Mouse (Mus musculus): ENCODE data around the gene Elfn1. TPM values are rescaled to one million over a fixed set of nuclear protein-coding genes. Genes with fewer than 3 reads are reported as not detected.

Gene Elfn1
- total and polyA plus RNA-seq, 2 experiments, result 0.13 TPM; not detected in 1

GRCm38 (mm10) chr5:139894025-139894508 is 13.7 kb upstream of the Elfn1 start:
- DNase-seq (ENCODE audit: extremely low read depth, low read depth, low spot score), result no peak
- 67% methylated on average over 12 of the region's 12 CpGs for WGBS
- H3K79me2 ChIP-seq (ENCODE audit: control insufficient read depth, insufficient read depth, low read length), result no peaks in the 10 kb centered on the region
- TF ChIP-seq CTCF (IDR thresholded peaks at IDR 0.05; ENCODE audit: low read depth, low read length) (no peak), POLR2A (IDR thresholded peaks at IDR 0.05; ENCODE audit: extremely low read depth, insufficient read depth, low read length) (no peak)
- no peaks in the 10 kb centered on the region for H3K4me1 ChIP-seq (ENCODE audit: control insufficient read depth, insufficient read depth, low read length)
- no peak overlapping the region for H3K27ac ChIP-seq (replicated peaks; ENCODE audit: insufficient read depth, low read depth, low read length)
- H3K4me3 ChIP-seq (ENCODE audit: insufficient read depth, low read depth, low read length), result no peak overlapping the region
- no peak overlapping the region for H3K9ac ChIP-seq (ENCODE audit: low read depth, low read length)
- H3K36me3 ChIP-seq (ENCODE audit: control insufficient read depth, insufficient read depth, low read length), result no peaks in the 10 kb centered on the region
- H3K27me3 ChIP-seq (ENCODE audit: control insufficient read depth, insufficient read depth, low read length), result no peaks in the 10 kb centered on the region

DNA sequence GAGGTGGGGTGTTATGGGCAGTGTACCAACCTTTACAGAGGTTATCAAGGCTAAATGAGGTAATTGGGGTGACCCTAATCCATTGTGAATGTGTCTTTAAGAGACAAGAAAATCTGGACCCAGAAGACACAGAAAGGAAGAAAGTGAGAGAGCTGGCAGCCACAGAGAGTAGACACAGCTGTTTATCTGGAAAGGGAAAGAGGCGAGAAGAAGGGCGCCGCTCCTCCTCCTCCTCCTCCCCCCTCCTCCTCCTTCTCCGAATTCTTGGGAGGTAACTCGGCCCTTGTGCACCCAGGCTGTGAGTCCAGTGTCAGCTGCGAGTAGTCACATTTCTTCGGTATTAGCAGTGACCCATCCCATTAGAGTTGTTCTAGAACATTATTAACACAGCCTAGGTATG is 8.7 kb upstream of the Elfn1 start:
- no peak for DNase-seq (ENCODE audit: extremely low read depth, low read depth, low spot score)
- no peaks in the 10 kb centered on the region for H3K36me3 ChIP-seq (ENCODE audit: control insufficient read depth, insufficient read depth, low read length)
- no peak overlapping the region for H3K27ac ChIP-seq (replicated peaks; ENCODE audit: insufficient read depth, low read depth, low read length)
- H3K79me2 ChIP-seq (ENCODE audit: control insufficient read depth, insufficient read depth, low read length), result no peaks in the 10 kb centered on the region
- TF ChIP-seq POLR2A (IDR thresholded peaks at IDR 0.05; ENCODE audit: extremely low read depth, insufficient read depth, low read length) (no peak), CTCF (IDR thresholded peaks at IDR 0.05; ENCODE audit: low read depth, low read length) (no peak)
- 51% methylated on average over 7 of the region's 7 CpGs for WGBS
- H3K4me1 ChIP-seq (ENCODE audit: control insufficient read depth, insufficient read depth, low read length), result no peaks in the 10 kb centered on the region
- H3K27me3 ChIP-seq (ENCODE audit: control insufficient read depth, insufficient read depth, low read length), result no peaks in the 10 kb centered on the region
- H3K9ac ChIP-seq (ENCODE audit: low read depth, low read length), result no peak overlapping the region
- no peak overlapping the region for H3K4me3 ChIP-seq (ENCODE audit: insufficient read depth, low read depth, low read length)

DNA sequence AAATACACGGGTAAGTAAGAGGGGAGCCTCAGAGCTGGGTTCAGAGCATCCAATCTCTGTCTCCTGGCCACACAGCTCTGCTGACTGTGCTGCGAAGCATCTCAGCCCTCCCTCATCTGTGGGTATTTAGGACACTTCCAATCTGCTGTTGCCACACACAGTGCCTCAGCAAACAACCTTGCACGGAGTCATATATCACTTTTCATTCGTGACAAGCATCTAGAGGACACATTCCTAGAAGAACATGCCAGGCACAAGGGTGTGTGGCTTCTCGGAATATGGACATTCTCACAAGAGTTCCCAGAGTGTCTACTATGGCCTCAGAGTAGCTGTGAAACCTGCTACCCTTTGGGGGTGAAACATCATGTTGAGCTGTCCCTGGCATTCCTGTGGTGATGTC is 2.6 kb upstream of the Elfn1 start:
- peaks cover 28% of the 10 kb centered on the region for H3K27me3 ChIP-seq (ENCODE audit: control insufficient read depth, insufficient read depth, low read length)
- H3K27ac ChIP-seq (replicated peaks; ENCODE audit: insufficient read depth, low read depth, low read length), result no peak overlapping the region
- WGBS, result 66% methylated on average over 5 of the region's 5 CpGs
- TF ChIP-seq CTCF (IDR thresholded peaks at IDR 0.05; ENCODE audit: low read depth, low read length), result no peak
- TF ChIP-seq POLR2A (IDR thresholded peaks at IDR 0.05; ENCODE audit: extremely low read depth, insufficient read depth, low read length), result no peak
- no peak for DNase-seq (ENCODE audit: extremely low read depth, low read depth, low spot score)
- no peaks in the 10 kb centered on the region for H3K36me3 ChIP-seq (ENCODE audit: control insufficient read depth, insufficient read depth, low read length)
- H3K4me3 ChIP-seq (ENCODE audit: insufficient read depth, low read depth, low read length), result no peak overlapping the region
- no peaks in the 10 kb centered on the region for H3K79me2 ChIP-seq (ENCODE audit: control insufficient read depth, insufficient read depth, low read length)
- no peak overlapping the region for H3K9ac ChIP-seq (ENCODE audit: low read depth, low read length)
- peaks cover 11% of the 10 kb centered on the region for H3K4me1 ChIP-seq (ENCODE audit: control insufficient read depth, insufficient read depth, low read length)

DNA sequence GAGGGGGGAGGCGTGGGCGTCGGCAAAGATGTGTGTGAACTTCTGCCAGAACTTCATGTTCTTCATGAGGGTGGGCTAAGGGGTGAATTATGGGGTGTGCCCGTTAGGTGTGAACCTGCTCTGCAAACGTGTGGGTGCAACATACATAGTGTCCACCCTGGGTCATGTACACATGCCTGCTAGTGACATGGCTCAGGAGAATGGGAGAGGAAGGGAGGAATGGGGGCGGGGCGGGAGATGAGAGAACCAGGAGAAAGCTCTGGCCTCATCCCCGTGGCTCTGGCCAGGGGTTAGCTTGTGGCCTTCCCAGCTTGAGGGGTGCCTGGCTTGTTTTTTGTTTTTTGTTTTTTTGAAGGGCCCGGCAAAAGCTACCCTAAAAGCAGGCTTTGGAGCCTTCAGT is 1.2 kb upstream of the Elfn1 start:
- Histone ChIP-seq H3K36me3 (ENCODE audit: control insufficient read depth, insufficient read depth, low read length) (no peaks in the 10 kb centered on the region), H3K4me3 (ENCODE audit: insufficient read depth, low read depth, low read length) (no peak overlapping the region), H3K27me3 (ENCODE audit: control insufficient read depth, insufficient read depth, low read length) (peaks cover 30% of the 10 kb centered on the region), H3K27ac (replicated peaks; ENCODE audit: insufficient read depth, low read depth, low read length) (no peak overlapping the region), H3K4me1 (ENCODE audit: control insufficient read depth, insufficient read depth, low read length) (peaks cover 11% of the 10 kb centered on the region), H3K79me2 (ENCODE audit: control insufficient read depth, insufficient read depth, low read length) (no peaks in the 10 kb centered on the region), H3K9ac (ENCODE audit: low read depth, low read length) (no peak overlapping the region)
- TF ChIP-seq CTCF (IDR thresholded peaks at IDR 0.05; ENCODE audit: low read depth, low read length) (no peak), POLR2A (IDR thresholded peaks at IDR 0.05; ENCODE audit: extremely low read depth, insufficient read depth, low read length) (no peak)
- WGBS, result 60% methylated on average over 9 of the region's 9 CpGs
- no peak for DNase-seq (ENCODE audit: extremely low read depth, low read depth, low spot score)

DNA sequence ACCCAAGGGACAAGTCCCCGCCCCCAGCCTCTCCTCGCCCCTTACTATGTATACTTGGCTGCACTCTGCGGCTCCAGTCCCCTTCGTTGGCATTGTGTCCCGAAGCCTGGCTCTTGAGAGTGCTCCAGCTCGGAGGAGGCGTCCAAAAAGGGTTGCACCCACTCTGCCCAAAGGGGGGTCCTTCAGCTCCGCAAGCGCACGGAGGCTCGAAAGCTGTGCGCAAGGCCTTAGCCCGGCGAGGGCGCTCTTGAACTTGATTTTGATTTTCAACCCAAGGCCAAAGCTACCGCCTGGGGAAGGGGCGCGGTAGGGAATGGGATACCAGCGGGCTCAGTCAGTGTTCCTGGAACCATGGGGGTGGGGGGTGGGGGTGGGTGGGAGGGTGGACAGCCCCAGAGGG is 502 bp upstream of the Elfn1 start:
- H3K36me3 ChIP-seq (ENCODE audit: control insufficient read depth, insufficient read depth, low read length), result no peaks in the 10 kb centered on the region
- H3K27ac ChIP-seq (replicated peaks; ENCODE audit: insufficient read depth, low read depth, low read length), result no peak overlapping the region
- peaks cover 11% of the 10 kb centered on the region for H3K4me1 ChIP-seq (ENCODE audit: control insufficient read depth, insufficient read depth, low read length)
- 7% methylated on average over 19 of the region's 19 CpGs for WGBS
- H3K4me3 ChIP-seq (ENCODE audit: insufficient read depth, low read depth, low read length), result no peak overlapping the region
- H3K9ac ChIP-seq (ENCODE audit: low read depth, low read length), result no peak overlapping the region
- no peak for DNase-seq (ENCODE audit: extremely low read depth, low read depth, low spot score)
- no peaks in the 10 kb centered on the region for H3K79me2 ChIP-seq (ENCODE audit: control insufficient read depth, insufficient read depth, low read length)
- TF ChIP-seq CTCF (IDR thresholded peaks at IDR 0.05; ENCODE audit: low read depth, low read length) (peak; percentile 40), POLR2A (IDR thresholded peaks at IDR 0.05; ENCODE audit: extremely low read depth, insufficient read depth, low read length) (no peak)
- peaks cover 37% of the 10 kb centered on the region for H3K27me3 ChIP-seq (ENCODE audit: control insufficient read depth, insufficient read depth, low read length)

DNA sequence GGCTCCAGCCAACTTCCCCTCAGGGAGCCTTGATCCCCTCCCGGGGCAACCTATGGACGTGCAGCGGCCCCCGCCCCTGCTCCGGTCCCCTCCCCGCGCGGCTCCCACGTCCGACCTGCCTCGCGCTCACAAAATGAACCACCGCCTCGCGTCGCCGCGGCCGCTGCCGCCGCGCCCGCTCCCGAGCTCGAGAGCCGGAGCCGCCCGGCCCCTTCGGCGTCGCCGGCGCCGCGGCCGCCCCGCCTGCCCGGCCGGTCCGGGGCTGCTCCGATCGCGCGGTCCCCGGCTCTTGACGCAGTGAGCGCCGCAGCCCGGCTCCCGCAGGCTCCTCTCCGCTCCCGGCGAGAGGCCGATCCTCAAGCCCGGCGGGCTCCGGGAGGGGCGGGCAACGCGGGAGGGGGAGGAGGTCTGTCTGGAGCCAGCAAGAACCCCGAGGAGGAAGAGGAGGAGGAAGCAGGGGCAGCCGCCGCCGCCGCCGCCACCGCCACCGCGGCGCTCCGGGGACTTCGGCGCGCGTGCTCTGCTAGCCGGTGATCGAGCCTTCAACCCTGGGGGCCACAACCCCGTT is 584 bp downstream of the Elfn1 start:
- H3K27me3 ChIP-seq (ENCODE audit: control insufficient read depth, insufficient read depth, low read length), result peaks cover 46% of the 10 kb centered on the region
- TF ChIP-seq CTCF (IDR thresholded peaks at IDR 0.05; ENCODE audit: low read depth, low read length) (no peak), POLR2A (IDR thresholded peaks at IDR 0.05; ENCODE audit: extremely low read depth, insufficient read depth, low read length) (no peak)
- H3K4me3 ChIP-seq (ENCODE audit: insufficient read depth, low read depth, low read length), result peak overlapping the region; percentile 53; the same call in 1 of the 2 replicates
- peak overlapping the region; percentile 36; the same call in 1 of the 2 replicates for H3K9ac ChIP-seq (ENCODE audit: low read depth, low read length)
- H3K4me1 ChIP-seq (ENCODE audit: control insufficient read depth, insufficient read depth, low read length), result peaks cover 16% of the 10 kb centered on the region
- DNase-seq (ENCODE audit: extremely low read depth, low read depth, low spot score), result no peak
- H3K27ac ChIP-seq (replicated peaks; ENCODE audit: insufficient read depth, low read depth, low read length), result no peak overlapping the region
- 1% methylated on average over 74 of the region's 78 CpGs for WGBS
- H3K36me3 ChIP-seq (ENCODE audit: control insufficient read depth, insufficient read depth, low read length), result no peaks in the 10 kb centered on the region
- no peaks in the 10 kb centered on the region for H3K79me2 ChIP-seq (ENCODE audit: control insufficient read depth, insufficient read depth, low read length)

Measured in liver, adult 2 months (tissue).